Mouse (Mus musculus): Measurements from ENCODE around the gene Bri3bp.
"Not testable (repeated sequence)": the region's sequence is repeated elsewhere in the genome, so short reads cannot be mapped to it uniquely, and the experiment has no call there.

The Bri3bp gene

GRCm38 (mm10) chr5:125483712-125484611 is 42.6 kb downstream of the Bri3bp start:
- DNase-seq (ENCODE audit: extremely low spot score, low read depth, low spot score) = no peak

- DNase-seq (ENCODE audit: extremely low spot score, low read depth, low spot score) = no peak
Measured at GRCm38 (mm10) chr5:125485031-125485778, 43.8 kb downstream of the Bri3bp start.

GRCm38 (mm10) chr5:125486088-125486487 is 44.7 kb downstream of the Bri3bp start:
- no peak for DNase-seq (ENCODE audit: extremely low spot score, low read depth, low spot score)

- DNase-seq (ENCODE audit: extremely low spot score, low read depth, low spot score) = no peak
Measured at GRCm38 (mm10) chr5:125487375-125488115, 46.2 kb downstream of the Bri3bp start.

- no peak for DNase-seq (ENCODE audit: extremely low spot score, low read depth, low spot score)
Measured at GRCm38 (mm10) chr5:125488116-125488455, 46.7 kb downstream of the Bri3bp start.

- not testable (repeated sequence) for DNase-seq (ENCODE audit: extremely low spot score, low read depth, low spot score)
Measured at GRCm38 (mm10) chr5:125488953-125489352, 47.6 kb downstream of the Bri3bp start.

GRCm38 (mm10) chr5:125491107-125491506 is 49.7 kb downstream of the Bri3bp start:
- DNase-seq (ENCODE audit: extremely low spot score, low read depth, low spot score) = no peak

- no peak for DNase-seq (ENCODE audit: extremely low spot score, low read depth, low spot score)
Measured at GRCm38 (mm10) chr5:125492379-125493092, 51.2 kb downstream of the Bri3bp start.

- no peak for DNase-seq (ENCODE audit: extremely low spot score, low read depth, low spot score)
Measured at GRCm38 (mm10) chr5:125493093-125493423, 51.7 kb downstream of the Bri3bp start.

- DNase-seq (ENCODE audit: extremely low spot score, low read depth, low spot score) = no peak
Measured at GRCm38 (mm10) chr5:125495655-125496054, 54.3 kb downstream of the Bri3bp start.

- no peak for DNase-seq (ENCODE audit: extremely low spot score, low read depth, low spot score)
Measured at GRCm38 (mm10) chr5:125497821-125498600, 56.6 kb downstream of the Bri3bp start.

GRCm38 (mm10) chr5:125501505-125501904 is 60.1 kb downstream of the Bri3bp start:
- DNase-seq (ENCODE audit: extremely low spot score, low read depth, low spot score) = no peak

- no peak for DNase-seq (ENCODE audit: extremely low spot score, low read depth, low spot score)
Measured at GRCm38 (mm10) chr5:125502186-125502585, 60.8 kb downstream of the Bri3bp start.

- DNase-seq (ENCODE audit: extremely low spot score, low read depth, low spot score) = no peak
Measured at GRCm38 (mm10) chr5:125503628-125504027, 62.3 kb downstream of the Bri3bp start.

GRCm38 (mm10) chr5:125504692-125505091 is 63.3 kb downstream of the Bri3bp start:
- DNase-seq (ENCODE audit: extremely low spot score, low read depth, low spot score) = no peak

GRCm38 (mm10) chr5:125505968-125506367 is 64.6 kb downstream of the Bri3bp start:
- no peak for DNase-seq (ENCODE audit: extremely low spot score, low read depth, low spot score)

GRCm38 (mm10) chr5:125507582-125507981 is 66.2 kb downstream of the Bri3bp start:
- DNase-seq (ENCODE audit: extremely low spot score, low read depth, low spot score) = no peak

GRCm38 (mm10) chr5:125508006-125508405 is 66.6 kb downstream of the Bri3bp start:
- DNase-seq (ENCODE audit: extremely low spot score, low read depth, low spot score) = no peak

GRCm38 (mm10) chr5:125509541-125509940 is 68.2 kb downstream of the Bri3bp start:
- no peak for DNase-seq (ENCODE audit: extremely low spot score, low read depth, low spot score)
